Mouse (Mus musculus) limb, embryonic 14.5 days (tissue): ENCODE measurements around the gene Icos. TPM values are rescaled to one million over a fixed set of nuclear protein-coding genes. Genes with fewer than 3 reads are reported as not detected.

ENCODE experiments used
- ATAC-seq: fragments of 200-750 bp; cut with Nextera tagmentation; 2 replicates; pipeline ENCODE4 v1.8.0; 2017; ENCODE audit warnings: low read depth, moderate number of reproducible peaks, moderate TSS enrichment; ENCODE audit not compliant: low FRiP score
- DNase-seq: peaks from one replicate; pipeline ENCODE4 v3.0.0-alpha.2; 2015; ENCODE audit warnings: low spot score
- H3K27ac ChIP-seq: fragments of 300-500 bp; sonication (generic); replicated peaks from 2 replicates; pipeline ENCODE4 v1.5.1; 2014; ENCODE audit warnings: low read depth, mild to moderate bottlenecking, low read length, moderate library complexity, mixed read lengths
- H3K27me3 ChIP-seq: fragments of 300-500 bp; sonication (generic); 2 replicates; pipeline ENCODE4 v1.6.1; 2014; ENCODE audit warnings: low read length, mixed read lengths; ENCODE audit not compliant: control insufficient read depth, insufficient read depth
- H3K36me3 ChIP-seq: fragments of 300-500 bp; sonication (generic); 2 replicates; pipeline ENCODE4 v1.6.1; 2014; ENCODE audit warnings: mild to moderate bottlenecking, low read length, moderate library complexity, mixed read lengths; ENCODE audit not compliant: control insufficient read depth, insufficient read depth
- H3K4me1 ChIP-seq: fragments of 300-500 bp; sonication (generic); 2 replicates; pipeline ENCODE4 v1.6.1; 2014; ENCODE audit warnings: antibody characterized with exemption, low read length, mixed read lengths; ENCODE audit not compliant: control insufficient read depth, insufficient read depth
- H3K4me2 ChIP-seq: fragments of 300-500 bp; sonication (generic); replicated peaks from 2 replicates; pipeline ENCODE4 v1.6.1; 2014; ENCODE audit warnings: low read depth, mild to moderate bottlenecking, low read length, moderate library complexity; ENCODE audit not compliant: severe bottlenecking
- H3K4me3 ChIP-seq: fragments of 300-500 bp; sonication (generic); replicated peaks from 2 replicates; pipeline ENCODE4 v1.5.1; 2014; ENCODE audit warnings: low read length
- H3K9ac ChIP-seq: fragments of 300-500 bp; sonication (generic); 2 replicates; pipeline ENCODE4 v1.6.1; 2014; ENCODE audit warnings: mild to moderate bottlenecking, low read depth, low read length, moderate library complexity; ENCODE audit not compliant: severe bottlenecking
- H3K9me3 ChIP-seq: fragments of 300-500 bp; sonication (generic); 2 replicates; pipeline ENCODE4 v1.6.1; 2016; ENCODE audit warnings: low read length; ENCODE audit not compliant: control insufficient read depth
- POLR2A ChIP-seq: fragments of 200-500 bp; IDR thresholded peaks from 2 replicates; pipeline ENCODE4 v1.8.0; 2012; ENCODE audit warnings: inconsistent platforms, mild to moderate bottlenecking, moderate library complexity, borderline replicate concordance; ENCODE audit not compliant: insufficient read depth, insufficient read length; ENCODE audit errors: extremely low read depth
- WGBS: fragments of 180-500 bp; shearing (Covaris S2); extraction: QIAGEN DNeasy Blood & Tissue Kit; methylation state at CpG from one replicate; pipeline ENCODE4 v1.1.7; 2014; 5-methylcytosine and 5-hydroxymethylcytosine counted together
- polyA plus RNA-seq, 2 experiments: library from polyadenylated mRNA; depleted of rRNA in 1 of 2; stranded (reverse) in 1 of 2; unstranded in 1 of 2; fragments of >200 nt; fragmentation: Nextera tagmentation in 1 of 2; extraction: Ambion mirVana in 1 of 2; gene quantifications; 2 replicates each; pipeline versions ENCODE4 v1.2.1 to v1.2.3; 2012 to 2014

The Icos gene
- polyA plus RNA-seq, 2 experiments, result 0.62 to 0.65 TPM

DNA sequence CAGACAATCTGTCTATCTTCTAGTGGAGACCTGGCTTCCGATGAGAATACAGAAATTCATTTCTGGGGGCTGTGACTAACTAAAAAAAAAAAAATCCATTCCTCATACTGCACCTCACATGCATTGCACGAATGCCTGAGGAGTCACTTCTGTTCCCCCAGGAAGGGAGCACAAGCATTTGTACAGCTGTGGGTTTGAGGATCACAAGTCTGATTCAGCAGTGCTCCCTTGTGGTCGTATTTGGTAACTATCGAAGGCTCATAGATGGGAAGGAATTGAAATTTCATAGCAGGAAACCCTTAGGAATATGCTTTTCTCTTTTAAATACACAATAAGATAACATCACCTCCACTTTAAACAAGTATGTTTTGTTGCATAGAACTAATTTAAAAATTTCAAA, 16.6 kb upstream of the Icos start:
- peak; percentile 86 for DNase-seq
- Histone ChIP-seq H3K36me3 (no peaks in the 10 kb centered on the region), H3K27ac (no peak overlapping the region), H3K27me3 (no peaks in the 10 kb centered on the region), H3K4me3 (no peak overlapping the region), H3K9me3 (no peaks in the 10 kb centered on the region), H3K4me1 (no peaks in the 10 kb centered on the region), H3K4me2 (no peak overlapping the region), H3K9ac (no peak overlapping the region)
- TF ChIP-seq POLR2A, result no peak
- 17% methylated on average over 4 of the region's 4 CpGs for WGBS
- peak; percentile 55; the same call in 1 of the 2 replicates for ATAC-seq

DNA sequence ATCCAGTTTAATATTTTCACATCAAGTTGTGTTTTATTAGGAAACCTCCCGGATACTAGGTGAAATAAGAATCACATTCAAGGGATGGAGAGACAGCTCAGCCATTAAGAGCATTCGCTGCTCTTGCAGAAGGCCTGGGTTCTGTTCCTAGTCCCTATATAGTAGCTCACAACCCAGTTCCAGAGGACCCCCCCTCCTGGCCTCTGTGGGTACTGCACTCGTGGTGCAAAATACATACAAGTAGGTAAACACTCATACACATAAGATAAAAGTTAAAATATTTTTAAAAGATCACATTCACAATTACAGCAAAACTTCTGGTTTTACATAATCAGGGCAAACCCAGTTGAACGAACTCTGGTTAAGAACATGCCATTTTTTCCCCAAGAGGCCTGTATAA, 15.6 kb upstream of the Icos start:
- Histone ChIP-seq H3K9me3 (no peaks in the 10 kb centered on the region), H3K4me3 (no peak overlapping the region), H3K4me1 (no peaks in the 10 kb centered on the region), H3K27ac (no peak overlapping the region), H3K9ac (no peak overlapping the region), H3K4me2 (no peak overlapping the region), H3K27me3 (no peaks in the 10 kb centered on the region), H3K36me3 (no peaks in the 10 kb centered on the region)
- no peak for TF ChIP-seq POLR2A
- DNase-seq (no peak), ATAC-seq (no peak)
- 84% methylated on average over 4 of the region's 4 CpGs for WGBS

DNA sequence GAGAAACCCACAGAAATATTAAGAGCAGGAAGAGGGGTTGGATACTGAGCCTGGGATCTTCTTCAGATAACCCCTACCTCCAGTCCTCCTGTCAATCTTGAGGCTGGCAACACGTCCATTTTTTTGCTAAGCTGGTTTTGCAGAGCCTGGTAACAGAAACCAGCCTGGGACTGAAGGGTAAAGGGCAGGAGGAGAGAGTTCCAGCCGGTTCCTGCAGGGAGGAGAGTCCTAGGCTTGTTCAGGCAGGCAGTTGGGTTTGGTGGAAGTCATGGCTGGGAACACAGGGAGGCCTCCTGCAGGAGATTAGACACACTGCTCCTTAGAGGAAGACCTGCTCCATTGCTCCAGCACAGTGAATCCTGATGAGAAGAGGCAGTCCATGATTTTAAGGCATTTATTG, 10.2 kb upstream of the Icos start:
- H3K4me2 ChIP-seq, result no peak overlapping the region
- no peaks in the 10 kb centered on the region for H3K36me3 ChIP-seq
- H3K27me3 ChIP-seq, result no peaks in the 10 kb centered on the region
- H3K4me3 ChIP-seq, result no peak overlapping the region
- TF ChIP-seq POLR2A, result no peak
- ATAC-seq, result no peak
- 47% methylated on average over 2 of the region's 2 CpGs for WGBS
- no peaks in the 10 kb centered on the region for H3K9me3 ChIP-seq
- no peaks in the 10 kb centered on the region for H3K4me1 ChIP-seq
- no peak overlapping the region for H3K9ac ChIP-seq
- DNase-seq, result no peak
- no peak overlapping the region for H3K27ac ChIP-seq

DNA sequence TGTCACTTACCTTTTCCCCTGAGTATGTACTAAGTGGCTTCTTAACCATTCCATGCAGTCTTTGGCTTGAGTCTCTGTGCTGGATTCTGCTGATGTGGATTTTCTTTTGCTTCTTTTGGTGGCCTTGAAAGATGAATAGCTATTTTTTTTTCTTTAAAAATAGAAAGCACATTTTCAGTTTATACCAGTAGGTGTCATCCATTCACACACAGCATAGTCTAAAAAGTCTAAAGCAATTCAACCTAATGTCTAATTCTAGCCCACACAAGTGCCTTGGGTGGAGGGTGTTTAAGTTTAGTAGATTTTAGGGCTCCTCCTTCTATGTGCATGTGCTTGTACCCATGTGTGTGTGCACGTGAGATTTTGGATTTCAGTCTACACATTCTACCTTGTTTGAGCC, 6.9 kb upstream of the Icos start:
- WGBS, result 85% methylated on average over 1 of the region's 1 CpGs

DNA sequence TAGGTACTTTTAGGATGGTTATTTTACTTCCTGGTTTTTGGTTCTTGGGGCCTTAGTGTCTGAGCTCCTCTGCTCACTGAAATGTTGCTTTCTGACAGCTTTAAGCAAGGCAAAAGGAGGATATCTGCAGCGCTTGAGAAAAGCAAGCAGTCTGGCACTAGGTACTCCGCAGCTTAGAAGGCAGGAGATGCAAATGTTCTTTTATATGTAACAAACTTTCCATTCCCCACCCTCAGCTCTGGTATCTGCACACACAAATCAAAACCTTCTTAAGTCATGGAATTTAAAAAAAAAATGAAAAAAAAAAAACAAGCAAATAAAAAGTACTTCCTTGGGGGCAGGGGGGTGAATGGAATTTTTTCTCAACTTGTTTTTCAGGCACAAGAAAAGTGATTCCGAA, 3.5 kb upstream of the Icos start:
- H3K4me1 ChIP-seq, result no peaks in the 10 kb centered on the region
- WGBS, result 62% methylated on average over 3 of the region's 3 CpGs
- ATAC-seq (no peak), DNase-seq (no peak)
- no peak overlapping the region for H3K4me2 ChIP-seq
- H3K27me3 ChIP-seq, result no peaks in the 10 kb centered on the region
- H3K4me3 ChIP-seq, result no peak overlapping the region
- H3K9ac ChIP-seq, result no peak overlapping the region
- no peak overlapping the region for H3K27ac ChIP-seq
- no peak for TF ChIP-seq POLR2A
- H3K36me3 ChIP-seq, result no peaks in the 10 kb centered on the region
- H3K9me3 ChIP-seq, result no peaks in the 10 kb centered on the region

More for the DNA sequence above, 6.9 kb upstream of the Icos start:
- Histone ChIP-seq H3K27me3 (no peaks in the 10 kb centered on the region), H3K9me3 (no peaks in the 10 kb centered on the region), H3K27ac (no peak overlapping the region), H3K36me3 (no peaks in the 10 kb centered on the region), H3K4me1 (no peaks in the 10 kb centered on the region), H3K4me3 (no peak overlapping the region), H3K9ac (no peak overlapping the region), H3K4me2 (no peak overlapping the region)
- ATAC-seq (no peak), DNase-seq (no peak)
- no peak for TF ChIP-seq POLR2A
